Mouse (Mus musculus): ENCODE results near the gene Snrpa1. TPM values are rescaled to one million over a fixed set of nuclear protein-coding genes. Genes with fewer than 3 reads are reported as not detected.

The Snrpa1 gene
- polyA plus RNA-seq, 1 experiment = 65.6 TPM

DNA sequence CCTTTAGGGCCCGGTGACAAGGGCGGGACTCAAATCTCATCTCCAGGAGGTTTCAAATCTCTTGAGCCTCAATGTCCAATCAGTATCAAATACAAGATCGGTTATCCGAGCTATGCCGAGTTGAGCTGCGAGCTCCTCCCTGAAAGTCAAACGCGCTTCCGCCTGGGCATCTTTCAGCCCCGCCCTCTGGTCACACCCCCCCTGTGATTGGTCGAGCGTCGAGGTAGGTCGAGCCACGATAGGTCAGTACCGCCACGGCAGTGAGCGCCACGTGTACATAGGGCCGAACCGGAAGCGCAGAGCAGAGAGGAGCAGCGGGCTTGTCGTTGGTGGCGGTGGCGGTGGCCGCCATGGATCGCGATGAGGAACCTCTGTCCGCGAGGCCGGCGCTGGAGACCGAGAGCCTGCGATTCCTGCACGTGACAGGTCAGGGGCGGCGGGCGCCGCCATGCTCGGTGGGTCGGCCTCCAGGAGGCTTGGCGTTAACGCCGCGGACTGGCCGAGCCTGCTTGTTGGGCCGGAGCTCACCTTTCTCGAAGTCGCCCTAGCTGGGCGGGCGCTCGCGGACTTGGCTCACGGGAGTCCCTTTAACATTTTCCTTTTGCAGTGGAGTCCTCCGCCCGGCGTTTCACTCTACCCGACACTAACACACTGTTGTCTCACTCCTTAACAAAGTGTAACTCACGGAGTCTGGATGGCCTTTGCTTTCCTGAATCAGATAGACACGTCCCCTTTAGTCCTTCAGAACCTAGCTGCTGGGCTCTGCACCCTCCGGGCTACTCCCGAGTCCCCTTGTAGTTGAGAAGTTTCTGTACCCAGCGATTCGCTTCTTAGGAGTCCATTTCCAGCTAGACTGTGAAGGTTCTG, 20.8 kb downstream of the Snrpa1 start, which contains the start of gene Selenos:
Selenos (plus strand) TSS at position 286 of the 867 bp plus-strand sequence.
- H3K36me3 ChIP-seq (ENCODE audit: control insufficient read depth, insufficient read depth) = peaks cover 32% of the 10 kb centered on the region

DNA sequence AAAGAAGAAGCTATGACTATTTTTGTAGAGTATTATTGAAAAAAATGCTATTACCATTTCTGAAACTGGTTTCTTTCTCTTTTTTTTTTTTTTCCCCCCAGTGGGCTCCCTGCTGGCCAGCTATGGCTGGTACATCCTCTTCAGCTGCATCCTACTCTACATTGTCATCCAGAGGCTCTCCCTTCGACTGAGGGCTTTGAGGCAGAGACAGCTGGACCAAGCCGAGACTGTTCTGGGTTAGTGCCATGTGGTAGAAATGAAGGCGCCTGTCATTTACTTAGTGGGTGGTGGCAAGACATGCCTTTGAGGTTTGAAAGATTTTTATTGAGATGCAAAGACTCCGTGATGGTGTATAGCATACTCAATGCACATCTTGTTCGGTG, 21.4 kb downstream of the Snrpa1 start:
- H3K27me3 ChIP-seq (ENCODE audit: control insufficient read depth, insufficient read depth, insufficient read length) = no peaks in the 10 kb centered on the region
- peaks cover 31% of the 10 kb centered on the region for H3K36me3 ChIP-seq (ENCODE audit: control insufficient read depth, insufficient read depth)
- H3K4me3 ChIP-seq = peak overlapping the region; percentile 55
- peak overlapping the region; percentile 92 for H3K4me2 ChIP-seq (ENCODE audit: low read depth)
- H3ac ChIP-seq (ENCODE audit: control insufficient read depth, insufficient read length) = peak overlapping the region; percentile 15
- peaks cover 14% of the 10 kb centered on the region for H3K79me2 ChIP-seq (ENCODE audit: control insufficient read depth, insufficient read depth)
- TF ChIP-seq MYOD1 (IDR thresholded peaks at IDR 0.05; ENCODE audit: control insufficient read depth in 1 of 3, insufficient read length in 2 of 3, low read depth in 2 of 3) = peak in 1 of 3 experiments; percentile 6
- no peak for TF ChIP-seq TCF12 (IDR thresholded peaks at IDR 0.05; ENCODE audit: insufficient read depth, poor library complexity, severe bottlenecking)
- TF ChIP-seq MYOG (IDR thresholded peaks at IDR 0.05; ENCODE audit: control insufficient read depth in 1 of 3, insufficient read depth in 1 of 3, insufficient read length in 2 of 3, low read depth in 2 of 3) = peak in 2 of 3 experiments; percentile 31 to 33

More for the DNA sequence above, 20.8 kb downstream of the Snrpa1 start, which contains the start of gene Selenos:
- no peaks in the 10 kb centered on the region for H3K27me3 ChIP-seq (ENCODE audit: control insufficient read depth, insufficient read depth, insufficient read length)
- peak within 1 kb of the TSS; percentile 92 for H3K4me2 ChIP-seq (ENCODE audit: low read depth)
- TF ChIP-seq USF1 (IDR thresholded peaks at IDR 0.05; ENCODE audit: low read depth) = peak; percentile 54
- no peak for TF ChIP-seq CEBPB (IDR thresholded peaks at IDR 0.05; ENCODE audit: insufficient read depth, poor library complexity, severe bottlenecking)
- TF ChIP-seq E2F4 (IDR thresholded peaks at IDR 0.05; ENCODE audit: insufficient read depth) = no peak
- TF ChIP-seq POLR2A (IDR thresholded peaks at IDR 0.05; ENCODE audit: insufficient read length, low read depth) = peak; percentile 99
- TF ChIP-seq MAX (IDR thresholded peaks at IDR 0.05; ENCODE audit: low read depth) = peak; percentile 84
- TF ChIP-seq TCF3 (IDR thresholded peaks at IDR 0.05; ENCODE audit: insufficient read length, low read depth) = no peak
- no peak for TF ChIP-seq MYOG (IDR thresholded peaks at IDR 0.05; ENCODE audit: control insufficient read depth in 1 of 3, insufficient read depth in 1 of 3, insufficient read length in 2 of 3, low read depth in 2 of 3)
- peak; percentile 49 for TF ChIP-seq REST (IDR thresholded peaks at IDR 0.05; ENCODE audit: insufficient read depth, insufficient read length)
- no peak for TF ChIP-seq MYOD1 (IDR thresholded peaks at IDR 0.05; ENCODE audit: control insufficient read depth in 1 of 3, insufficient read length in 2 of 3, low read depth in 2 of 3)
- TF ChIP-seq SRF (IDR thresholded peaks at IDR 0.05; ENCODE audit: control insufficient read depth, insufficient read length, low read depth) = peak; percentile 61
- TF ChIP-seq POLR2AphosphoS2 (IDR thresholded peaks at IDR 0.05; ENCODE audit: insufficient read length, low read depth) = peak; percentile 97
- TF ChIP-seq TCF12 (IDR thresholded peaks at IDR 0.05; ENCODE audit: insufficient read depth, poor library complexity, severe bottlenecking) = no peak
- peaks cover 11% of the 10 kb centered on the region for H3K79me2 ChIP-seq (ENCODE audit: control insufficient read depth, insufficient read depth)
- peak within 1 kb of the TSS; percentile 55 for H3K4me3 ChIP-seq
- peak within 1 kb of the TSS; percentile 15 for H3ac ChIP-seq (ENCODE audit: control insufficient read depth, insufficient read length)

GRCm38 (mm10) chr7:66083757-66084156, 25.0 kb downstream of the Snrpa1 start:
- H3K27me3 ChIP-seq (ENCODE audit: control insufficient read depth, insufficient read depth, insufficient read length) = no peaks in the 10 kb centered on the region
- no peak overlapping the region for H3K4me3 ChIP-seq
- peak overlapping the region; percentile 56 for H3K4me2 ChIP-seq (ENCODE audit: low read depth)
- TF ChIP-seq REST (IDR thresholded peaks at IDR 0.05; ENCODE audit: insufficient read depth, insufficient read length) = no peak
- TF ChIP-seq SRF (IDR thresholded peaks at IDR 0.05; ENCODE audit: control insufficient read depth, insufficient read length, low read depth) = no peak
- no peak for TF ChIP-seq TCF3 (IDR thresholded peaks at IDR 0.05; ENCODE audit: insufficient read length, low read depth)
- no peak for TF ChIP-seq USF1 (IDR thresholded peaks at IDR 0.05; ENCODE audit: low read depth)
- TF ChIP-seq E2F4 (IDR thresholded peaks at IDR 0.05; ENCODE audit: insufficient read depth) = no peak
- TF ChIP-seq POLR2AphosphoS2 (IDR thresholded peaks at IDR 0.05; ENCODE audit: insufficient read length, low read depth) = no peak
- TF ChIP-seq TCF12 (IDR thresholded peaks at IDR 0.05; ENCODE audit: insufficient read depth, poor library complexity, severe bottlenecking) = no peak
- TF ChIP-seq MAX (IDR thresholded peaks at IDR 0.05; ENCODE audit: low read depth) = no peak
- no peak for TF ChIP-seq CEBPB (IDR thresholded peaks at IDR 0.05; ENCODE audit: insufficient read depth, poor library complexity, severe bottlenecking)
- TF ChIP-seq MYOD1 (IDR thresholded peaks at IDR 0.05; ENCODE audit: control insufficient read depth in 1 of 3, insufficient read length in 2 of 3, low read depth in 2 of 3) = no peak
- no peak for TF ChIP-seq POLR2A (IDR thresholded peaks at IDR 0.05; ENCODE audit: insufficient read length, low read depth)
- no peak for TF ChIP-seq MYOG (IDR thresholded peaks at IDR 0.05; ENCODE audit: control insufficient read depth in 1 of 3, insufficient read depth in 1 of 3, insufficient read length in 2 of 3, low read depth in 2 of 3)
- H3K36me3 ChIP-seq (ENCODE audit: control insufficient read depth, insufficient read depth) = peaks cover 50% of the 10 kb centered on the region
- H3ac ChIP-seq (ENCODE audit: control insufficient read depth, insufficient read length) = no peak overlapping the region
- H3K79me2 ChIP-seq (ENCODE audit: control insufficient read depth, insufficient read depth) = peaks cover 20% of the 10 kb centered on the region

- Histone ChIP-seq H3K79me2 (ENCODE audit: control insufficient read depth, insufficient read depth) (peaks cover 20% of the 10 kb centered on the region), H3K36me3 (ENCODE audit: control insufficient read depth, insufficient read depth) (peaks cover 52% of the 10 kb centered on the region), H3K4me2 (ENCODE audit: low read depth) (peak overlapping the region; percentile 56), H3ac (ENCODE audit: control insufficient read depth, insufficient read length) (no peak overlapping the region), H3K27me3 (ENCODE audit: control insufficient read depth, insufficient read depth, insufficient read length) (no peaks in the 10 kb centered on the region), H3K4me3 (no peak overlapping the region)
- TF ChIP-seq TCF3 (IDR thresholded peaks at IDR 0.05; ENCODE audit: insufficient read length, low read depth) = no peak
- TF ChIP-seq MYOD1 (IDR thresholded peaks at IDR 0.05; ENCODE audit: control insufficient read depth in 1 of 3, insufficient read length in 2 of 3, low read depth in 2 of 3) = no peak
- no peak for TF ChIP-seq E2F4 (IDR thresholded peaks at IDR 0.05; ENCODE audit: insufficient read depth)
- TF ChIP-seq POLR2AphosphoS2 (IDR thresholded peaks at IDR 0.05; ENCODE audit: insufficient read length, low read depth) = no peak
- TF ChIP-seq SRF (IDR thresholded peaks at IDR 0.05; ENCODE audit: control insufficient read depth, insufficient read length, low read depth) = no peak
- no peak for TF ChIP-seq TCF12 (IDR thresholded peaks at IDR 0.05; ENCODE audit: insufficient read depth, poor library complexity, severe bottlenecking)
- TF ChIP-seq REST (IDR thresholded peaks at IDR 0.05; ENCODE audit: insufficient read depth, insufficient read length) = no peak
- no peak for TF ChIP-seq USF1 (IDR thresholded peaks at IDR 0.05; ENCODE audit: low read depth)
- no peak for TF ChIP-seq CEBPB (IDR thresholded peaks at IDR 0.05; ENCODE audit: insufficient read depth, poor library complexity, severe bottlenecking)
- TF ChIP-seq MYOG (IDR thresholded peaks at IDR 0.05; ENCODE audit: control insufficient read depth in 1 of 3, insufficient read depth in 1 of 3, insufficient read length in 2 of 3, low read depth in 2 of 3) = no peak
- no peak for TF ChIP-seq MAX (IDR thresholded peaks at IDR 0.05; ENCODE audit: low read depth)
- TF ChIP-seq POLR2A (IDR thresholded peaks at IDR 0.05; ENCODE audit: insufficient read length, low read depth) = no peak
Measured at GRCm38 (mm10) chr7:66084546-66084945, 25.7 kb downstream of the Snrpa1 start.

Data from myocyte (in vitro differentiated cells).